Mouse (Mus musculus) liver, adult 2 months (tissue): Measurements from ENCODE around the gene Ddn. TPM values are rescaled to one million over a fixed set of nuclear protein-coding genes. Genes with fewer than 3 reads are reported as not detected.

Experiments
- DNase-seq: peaks from one replicate; pipeline ENCODE4 v3.0.0-alpha.2; 2011; ENCODE audit warnings: low read depth, low spot score; ENCODE audit errors: extremely low read depth
- H3K27ac ChIP-seq: fragments of 200-500 bp; replicated peaks from 2 replicates; pipeline ENCODE4 v1.5.1; 2012; ENCODE audit warnings: low read depth, mild to moderate bottlenecking, control low read depth, inconsistent platforms, low read length; ENCODE audit not compliant: insufficient read depth
- H3K27me3 ChIP-seq: fragments of 200-500 bp; 2 replicates; pipeline ENCODE4 v1.6.1; 2012; ENCODE audit warnings: mild to moderate bottlenecking, moderate library complexity, low read length, inconsistent platforms; ENCODE audit not compliant: control insufficient read depth, insufficient read depth
- H3K36me3 ChIP-seq: fragments of 200-500 bp; 2 replicates; pipeline ENCODE4 v1.6.1; 2012; ENCODE audit warnings: low read length, inconsistent platforms; ENCODE audit not compliant: control insufficient read depth, insufficient read depth
- H3K4me1 ChIP-seq: fragments of 200-500 bp; 2 replicates; pipeline ENCODE4 v1.6.1; 2011; ENCODE audit warnings: low read length; ENCODE audit not compliant: control insufficient read depth, insufficient read depth
- H3K4me3 ChIP-seq: fragments of 200-500 bp; 2 replicates; pipeline ENCODE4 v1.5.1; 2011; ENCODE audit warnings: low read depth, mild to moderate bottlenecking, control low read depth, low read length, moderate library complexity; ENCODE audit not compliant: insufficient read depth
- H3K79me2 ChIP-seq: fragments of 200-500 bp; 2 replicates; pipeline ENCODE4 v1.6.1; 2012; ENCODE audit warnings: inconsistent platforms, mild to moderate bottlenecking, low read length, moderate library complexity; ENCODE audit not compliant: control insufficient read depth, insufficient read depth
- H3K9ac ChIP-seq: fragments of 200-500 bp; 2 replicates; pipeline ENCODE4 v1.6.1; 2012; ENCODE audit warnings: low read depth, mild to moderate bottlenecking, control low read depth, inconsistent platforms, low read length
- CTCF ChIP-seq: fragments of 200-500 bp; IDR thresholded peaks from 2 replicates; pipeline ENCODE4 v1.5.1; 2011; ENCODE audit warnings: low read depth, low read length, control low read depth
- POLR2A ChIP-seq: fragments of 200-500 bp; IDR thresholded peaks from 2 replicates; pipeline ENCODE4 v1.6.1; 2011; ENCODE audit warnings: low read length, control low read depth; ENCODE audit not compliant: insufficient read depth; ENCODE audit errors: extremely low read depth
- WGBS: fragments of 180-500 bp; shearing (Covaris S2); methylation state at CpG from one replicate; pipeline ENCODE4 v1.1.7; 2018; 5-methylcytosine and 5-hydroxymethylcytosine counted together
- polyA plus RNA-seq: library from polyadenylated mRNA; depleted of rRNA; stranded (reverse); fragments of >200 nt; gene quantifications from 2 replicates; pipeline ENCODE4 v1.2.3, GENCODE M21; 2012
- total RNA-seq: library from RNA; depleted of rRNA; stranded (reverse); fragments of >200 nt; gene quantifications from 2 replicates; pipeline ENCODE4 v1.2.3, GENCODE M21; 2014

Ddn gene
- total and polyA plus RNA-seq, 2 experiments: not detected

DNA sequence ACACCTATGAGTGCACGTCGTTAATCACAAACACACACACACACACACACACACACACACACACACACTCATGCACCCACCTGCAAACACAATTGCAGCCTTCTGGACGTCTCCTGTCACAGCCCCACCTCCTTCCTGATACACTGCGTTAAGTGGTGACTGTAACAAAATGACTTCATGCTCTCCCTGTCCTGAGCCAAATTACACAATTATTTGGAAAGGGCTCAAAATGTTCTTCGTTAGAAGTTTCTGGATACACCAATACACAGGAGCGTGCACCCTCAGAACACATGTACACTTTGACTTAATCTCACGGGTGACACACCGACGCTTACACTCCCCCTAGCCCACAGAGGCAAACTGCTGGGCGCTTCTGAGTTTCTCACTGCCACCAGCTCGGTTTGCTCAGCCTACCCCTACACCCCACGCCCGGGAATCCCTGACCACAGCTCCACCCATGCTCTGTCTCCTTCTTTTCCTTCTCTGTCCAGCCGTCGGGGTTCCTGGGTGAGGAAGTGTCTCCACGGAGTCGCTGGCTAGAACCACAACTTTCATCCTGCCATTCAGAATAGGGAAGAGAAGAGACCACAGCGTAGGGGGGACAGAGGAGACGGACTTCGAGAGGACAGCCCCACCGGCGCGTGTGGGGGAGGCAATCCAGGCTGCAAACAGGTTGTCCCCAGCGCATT lies 20.2 kb downstream of the Ddn start:
- Histone ChIP-seq H3K27ac (no peak overlapping the region), H3K4me3 (no peak overlapping the region), H3K27me3 (peaks cover 30% of the 10 kb centered on the region), H3K79me2 (no peaks in the 10 kb centered on the region), H3K4me1 (peaks cover 4% of the 10 kb centered on the region), H3K36me3 (no peaks in the 10 kb centered on the region), H3K9ac (no peak overlapping the region)
- 7% methylated on average over 24 of the region's 24 CpGs for WGBS
- peak; percentile 54 for DNase-seq
- TF ChIP-seq POLR2A (no peak), CTCF (no peak; the same call in 1 of the 2 replicates)

DNA sequence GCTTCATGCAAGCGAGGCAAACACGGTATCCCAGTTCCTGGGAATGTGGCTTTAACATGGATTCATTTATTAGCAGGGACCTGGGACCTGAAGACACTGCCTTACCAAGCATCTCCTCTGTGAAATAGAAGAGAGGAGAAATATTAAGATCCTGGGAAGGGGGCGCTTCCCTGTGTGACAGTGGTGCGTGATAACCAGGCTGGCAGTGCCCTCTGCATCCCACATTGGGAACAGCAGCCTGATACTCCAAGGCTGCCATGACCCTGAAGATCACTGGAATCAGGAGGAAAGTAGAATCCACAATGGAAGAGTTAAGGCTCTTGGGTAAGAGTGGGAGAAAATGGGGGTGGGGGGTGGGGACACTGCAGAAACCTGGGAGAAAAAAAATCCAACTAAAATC lies 21.4 kb downstream of the Ddn start:
- H3K4me3 ChIP-seq: no peak overlapping the region
- DNase-seq: no peak
- no peaks in the 10 kb centered on the region for H3K79me2 ChIP-seq
- H3K27ac ChIP-seq: no peak overlapping the region
- no peaks in the 10 kb centered on the region for H3K36me3 ChIP-seq
- H3K27me3 ChIP-seq: peaks cover 28% of the 10 kb centered on the region
- TF ChIP-seq CTCF: no peak
- TF ChIP-seq POLR2A: no peak
- H3K9ac ChIP-seq: no peak overlapping the region
- 72% methylated on average over 4 of the region's 4 CpGs for WGBS
- peaks cover 4% of the 10 kb centered on the region for H3K4me1 ChIP-seq

DNA sequence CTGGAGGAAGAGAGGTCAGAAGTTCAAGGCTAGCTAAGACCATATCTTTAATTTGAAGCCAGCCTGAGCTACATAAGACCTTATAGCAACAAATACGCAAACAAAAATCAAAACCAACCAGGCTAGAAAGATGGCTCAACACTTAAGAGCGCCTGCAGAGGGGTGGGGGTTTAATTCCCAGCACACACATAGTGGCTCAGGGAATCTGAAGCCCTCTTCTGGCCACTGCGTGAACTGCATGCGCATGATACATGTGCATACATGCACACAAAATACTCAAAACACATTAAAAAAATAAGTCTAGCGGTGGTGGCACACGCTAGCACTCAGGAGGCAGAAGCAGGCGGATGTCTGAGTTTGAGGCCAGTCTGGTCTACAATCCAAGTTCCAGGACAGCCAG lies 23.5 kb downstream of the Ddn start:
- TF ChIP-seq CTCF (peak; percentile 59), POLR2A (no peak)
- H3K4me1 ChIP-seq: peaks cover 2% of the 10 kb centered on the region; the same call in 1 of the 2 replicates
- WGBS: 62% methylated on average over 7 of the region's 7 CpGs
- H3K36me3 ChIP-seq: no peaks in the 10 kb centered on the region
- peaks cover 6% of the 10 kb centered on the region; the same call in 1 of the 2 replicates for H3K27me3 ChIP-seq
- no peak overlapping the region for H3K9ac ChIP-seq
- H3K27ac ChIP-seq: no peak overlapping the region
- no peaks in the 10 kb centered on the region for H3K79me2 ChIP-seq
- no peak for DNase-seq
- H3K4me3 ChIP-seq: no peak overlapping the region

DNA sequence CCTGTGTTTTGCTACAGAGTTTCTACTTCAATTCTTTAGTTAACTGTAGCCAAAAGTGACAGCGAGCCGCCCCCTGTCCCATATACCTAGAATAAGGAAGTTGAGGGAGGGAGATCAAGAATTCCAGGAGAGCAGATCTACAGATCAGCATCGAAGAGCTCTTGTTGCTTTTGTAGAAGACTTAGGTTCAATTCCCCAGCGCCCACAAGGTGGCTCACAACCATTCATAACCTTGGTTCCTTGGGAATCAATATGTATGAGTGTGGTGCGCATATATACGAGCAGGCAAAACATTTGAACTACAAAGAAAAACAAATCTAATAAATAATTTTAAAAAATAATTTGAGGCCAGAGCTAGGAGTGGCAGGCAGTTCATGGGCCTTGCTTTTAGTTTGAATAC lies 28.1 kb downstream of the Ddn start:
- H3K36me3 ChIP-seq: no peaks in the 10 kb centered on the region
- 54% methylated on average over 6 of the region's 6 CpGs for WGBS

DNA sequence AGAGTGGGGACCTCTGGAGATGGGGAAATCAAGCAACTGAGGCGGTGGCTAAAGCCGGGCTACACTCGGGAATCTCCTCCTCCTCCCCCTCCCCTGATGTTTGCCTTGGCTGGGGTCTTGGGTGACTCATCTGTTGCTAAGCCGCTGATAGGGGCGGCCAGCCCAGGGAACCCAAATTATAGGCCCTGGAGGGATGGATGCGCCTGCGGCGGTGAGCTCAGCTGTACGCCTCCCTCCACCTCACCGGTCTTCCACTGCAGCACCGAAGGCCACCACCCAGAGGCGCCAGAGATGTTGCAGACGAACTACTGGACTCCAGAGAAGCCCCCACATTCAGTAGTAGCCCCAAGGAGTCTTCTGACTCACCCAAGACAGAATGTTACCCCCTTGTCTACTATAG lies 28.7 kb downstream of the Ddn start:
- H3K4me1 ChIP-seq: no peaks in the 10 kb centered on the region
- WGBS: 27% methylated on average over 13 of the region's 13 CpGs
- peaks cover 34% of the 10 kb centered on the region for H3K27me3 ChIP-seq
- no peak overlapping the region for H3K27ac ChIP-seq
- H3K9ac ChIP-seq: no peak overlapping the region
- H3K36me3 ChIP-seq: no peaks in the 10 kb centered on the region
- no peak overlapping the region for H3K4me3 ChIP-seq
- DNase-seq: no peak
- TF ChIP-seq CTCF (0 out of 2 replicates have a peak, but pooled peaks have one; percentile 6), POLR2A (no peak)
- H3K79me2 ChIP-seq: no peaks in the 10 kb centered on the region

More for the DNA sequence above, 28.1 kb downstream of the Ddn start:
- peaks cover 33% of the 10 kb centered on the region for H3K27me3 ChIP-seq
- no peak overlapping the region for H3K27ac ChIP-seq
- H3K79me2 ChIP-seq: no peaks in the 10 kb centered on the region
- H3K4me1 ChIP-seq: no peaks in the 10 kb centered on the region
- no peak for TF ChIP-seq CTCF
- no peak for TF ChIP-seq POLR2A
- no peak overlapping the region for H3K9ac ChIP-seq
- DNase-seq: no peak
- H3K4me3 ChIP-seq: no peak overlapping the region

DNA sequence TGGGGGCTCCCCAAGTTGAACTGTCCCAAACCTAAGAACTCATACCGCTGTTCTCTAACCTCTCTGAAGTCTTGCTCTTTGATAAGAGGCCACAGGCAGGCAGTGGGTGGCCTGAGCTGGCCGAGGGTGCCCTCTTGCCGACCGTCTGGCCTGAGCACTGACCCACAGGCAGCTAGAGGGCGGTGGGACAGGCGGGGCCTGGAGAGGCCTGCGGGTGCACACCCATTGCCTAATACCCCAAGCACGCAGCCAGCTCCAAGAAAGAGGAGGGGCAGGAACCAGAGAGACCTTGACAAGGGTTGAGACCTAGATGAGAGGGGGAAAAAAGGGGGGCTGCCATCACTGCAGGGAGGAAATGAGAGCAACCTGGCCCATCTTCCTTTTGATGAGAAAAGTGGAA lies 29.2 kb downstream of the Ddn start:
- no peaks in the 10 kb centered on the region for H3K36me3 ChIP-seq
- H3K4me3 ChIP-seq: no peak overlapping the region
- no peak for DNase-seq
- H3K4me1 ChIP-seq: no peaks in the 10 kb centered on the region
- WGBS: 13% methylated on average over 8 of the region's 8 CpGs
- no peak overlapping the region for H3K9ac ChIP-seq
- no peak overlapping the region for H3K27ac ChIP-seq
- TF ChIP-seq CTCF (no peak), POLR2A (no peak)
- no peaks in the 10 kb centered on the region for H3K79me2 ChIP-seq
- peaks cover 34% of the 10 kb centered on the region for H3K27me3 ChIP-seq
